Mouse (Mus musculus) cerebellum, adult 2 months (tissue): ENCODE data around the gene Tmem178b.

ENCODE experiments used
- CTCF ChIP-seq: fragments of 200-500 bp; IDR thresholded peaks from 2 replicates; pipeline ENCODE4 v1.5.1; 2011; ENCODE audit warnings: low read depth, mild to moderate bottlenecking, control low read depth, low read length, moderate library complexity, borderline replicate concordance; ENCODE audit not compliant: insufficient read depth
- POLR2A ChIP-seq: fragments of 200-500 bp; IDR thresholded peaks from 2 replicates; pipeline ENCODE4 v1.6.1; 2011; ENCODE audit warnings: low read length, control low read depth, borderline replicate concordance; ENCODE audit not compliant: insufficient read depth

GRCm38 (mm10) chr6:39919011-39919709, 46.1 kb downstream of the Tmem178b start:
- TF ChIP-seq CTCF: no peak
- TF ChIP-seq POLR2A: no peak
